Mouse (Mus musculus) layer of hippocampus, adult 18-20 months (tissue): ENCODE measurements around the gene Mgp. TPM values are rescaled to one million over a fixed set of nuclear protein-coding genes. Genes with fewer than 3 reads are reported as not detected.

ENCODE experiments used
- DNase-seq, 2 experiments: peaks; one replicate each; pipeline ENCODE4 v3.0.0; 2022; ENCODE audit warnings: low spot score in 2 of 2
- total RNA-seq, 2 experiments: library from RNA; stranded (reverse); gene quantifications; 2 replicates each; pipeline ENCODE4 v1.2.3; 2021

Gene Mgp
- total RNA-seq, 2 experiments from 2014 or later: 24.7 to 29.4 TPM

DNA sequence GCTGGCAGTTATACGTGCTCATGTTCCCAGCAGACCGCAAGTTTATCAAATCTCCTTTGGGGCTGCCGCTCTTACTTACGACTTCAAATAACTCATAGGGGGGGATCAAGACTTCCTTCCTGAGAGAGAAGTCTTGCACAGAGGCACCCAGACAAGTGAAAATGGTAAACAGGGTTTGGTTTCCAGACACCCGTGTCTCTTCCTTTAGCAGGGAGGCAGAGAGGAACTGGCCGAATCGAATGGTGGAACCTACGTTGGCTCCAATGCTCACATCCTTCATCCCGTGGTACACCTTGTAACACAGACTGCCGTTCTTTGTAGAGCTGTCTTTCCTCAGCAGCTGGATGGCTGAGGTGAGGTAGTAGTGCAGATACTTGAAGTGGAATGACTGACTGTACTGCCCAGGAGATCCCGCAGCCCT is 21.3 kb downstream of the Mgp start:
- no peak for DNase-seq

GRCm38 (mm10) chr6:136852762-136853161 is 22.9 kb downstream of the Mgp start:
- no peak for DNase-seq

GRCm38 (mm10) chr6:136852348-136852747 is 23.3 kb downstream of the Mgp start:
- DNase-seq: no peak

- DNase-seq: no peak
These were observed 25.4 kb downstream of the Mgp start for GRCm38 (mm10) chr6:136850267-136850666.

- DNase-seq: no peak
These were observed 26.7 kb downstream of the Mgp start for GRCm38 (mm10) chr6:136848971-136849370.

GRCm38 (mm10) chr6:136848399-136848798 is 27.2 kb downstream of the Mgp start:
- no peak for DNase-seq

GRCm38 (mm10) chr6:136847790-136848189 is 27.8 kb downstream of the Mgp start:
- peak in 1 of 2 experiments; percentile 60 for DNase-seq

- DNase-seq: no peak
These were observed 28.4 kb downstream of the Mgp start for GRCm38 (mm10) chr6:136847267-136847666.

- DNase-seq: no peak
These were observed 29.7 kb downstream of the Mgp start for GRCm38 (mm10) chr6:136845706-136846480.

GRCm38 (mm10) chr6:136844903-136845302 is 30.7 kb downstream of the Mgp start:
- no peak for DNase-seq

DNA sequence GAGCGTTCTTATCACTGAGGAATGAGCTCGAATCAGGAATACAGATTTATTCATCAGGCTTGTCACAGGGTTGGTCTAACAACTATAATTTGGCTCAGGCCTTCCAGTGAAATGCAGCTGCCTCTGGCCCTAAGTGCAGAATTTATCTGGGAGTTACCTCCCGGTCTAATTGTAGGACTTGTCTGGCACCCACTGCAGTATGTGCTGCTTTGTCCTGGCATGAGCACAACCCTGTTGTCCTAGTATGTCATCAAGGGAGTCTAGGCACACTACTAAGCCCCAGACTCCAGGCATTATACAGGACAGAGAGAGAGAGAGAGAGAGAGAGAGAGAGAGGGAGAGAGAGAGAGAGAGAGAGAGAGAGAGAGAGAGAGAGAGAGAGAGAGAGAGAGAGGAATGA is 38.3 kb downstream of the Mgp start:
- DNase-seq: no peak

DNA sequence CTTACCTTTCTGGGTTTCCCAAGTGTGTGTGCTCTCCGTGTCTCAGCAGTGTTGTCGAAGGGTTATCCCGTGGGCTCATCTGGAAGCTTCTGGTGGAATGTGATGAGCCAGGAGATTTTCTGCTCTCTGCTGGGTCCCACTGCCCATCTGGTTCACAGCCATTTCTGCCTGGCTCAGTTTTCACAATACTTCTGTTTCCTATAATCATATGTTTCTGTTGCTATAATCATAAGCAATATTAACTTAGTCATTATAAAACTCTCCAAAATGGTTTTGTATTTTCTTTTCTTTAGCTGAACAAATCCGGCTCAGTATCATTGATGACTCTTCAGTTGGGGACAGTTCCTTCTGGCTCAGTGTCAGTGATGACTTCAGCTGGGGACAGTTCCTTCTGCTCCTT is 40.3 kb downstream of the Mgp start, which contains the start of gene Smco3:
Gene Smco3, minus strand, starts transcription at position 101 of the 400 bp plus-strand sequence.
- DNase-seq: no peak

DNA sequence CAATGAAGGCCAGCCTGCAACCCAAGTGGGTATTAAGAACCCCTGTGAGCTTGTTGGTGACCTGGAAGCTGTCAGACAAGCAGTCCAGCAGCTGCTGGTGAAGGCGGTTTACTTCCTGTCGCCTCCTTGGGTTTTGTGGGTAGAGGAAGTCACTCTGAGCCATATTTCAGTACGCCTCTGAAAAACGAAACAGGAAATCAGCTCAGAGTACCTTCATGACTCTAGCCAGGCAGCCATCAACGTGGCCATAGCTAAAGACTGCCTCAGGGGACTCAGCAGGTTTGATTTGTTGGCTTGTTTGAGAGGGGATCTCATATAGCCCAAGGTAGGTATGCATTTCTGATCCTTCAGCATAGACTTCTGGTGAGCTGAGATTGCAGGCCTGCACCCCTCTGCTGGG is 43.9 kb downstream of the Mgp start:
- DNase-seq: no peak

GRCm38 (mm10) chr6:136828681-136829080 is 46.9 kb downstream of the Mgp start:
- no peak for DNase-seq

- peak; percentile 95 to 97 for DNase-seq
These were observed 47.6 kb downstream of the Mgp start, which contains the start of gene Wbp11 for GRCm38 (mm10) chr6:136827881-136828561. Gene Wbp11 (minus strand): TSS chr6:136828233.

- no peak for DNase-seq
These were observed 48.1 kb downstream of the Mgp start, which contains the start of gene BC049715 for GRCm38 (mm10) chr6:136827516-136827880. Gene BC049715 (plus strand): TSS chr6:136827626.

GRCm38 (mm10) chr6:136827116-136827515 is 48.5 kb downstream of the Mgp start:
- DNase-seq: no peak

DNA sequence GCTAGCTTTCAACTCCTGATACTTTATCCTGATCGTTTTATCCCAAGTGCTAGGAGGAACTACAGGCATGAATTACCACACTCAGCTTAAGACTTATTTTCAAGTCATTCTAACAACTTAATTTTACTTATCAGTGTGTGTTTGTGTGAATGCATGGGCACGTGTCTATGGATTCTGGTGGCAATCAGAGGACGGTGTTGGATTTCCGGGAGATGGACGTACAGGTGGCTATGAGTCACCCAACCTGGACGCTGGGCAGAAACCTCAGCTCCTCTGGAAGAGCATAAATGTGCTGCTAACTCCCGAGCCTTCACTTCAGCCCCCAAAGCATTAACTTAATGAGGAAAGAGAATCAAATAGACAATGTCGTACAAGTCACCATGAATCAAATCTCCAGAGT is 50.6 kb downstream of the Mgp start:
- no peak for DNase-seq
